Mouse (Mus musculus) splenic B cell, adult 2 months (primary cell): ENCODE data around the gene Klrb1c.
"Not testable (repeated sequence)": the region's sequence is repeated elsewhere in the genome, so short reads cannot be mapped to it uniquely, and the experiment has no call there.

Source experiments
- DNase-seq: peaks from one replicate; pipeline ENCODE4 v3.0.0-alpha.2; 2011; ENCODE audit warnings: low read depth, low spot score
- H3K27me3 ChIP-seq: 2 replicates; pipeline ENCODE4 v1.6.1; 2012; ENCODE audit warnings: mild to moderate bottlenecking, low read length, moderate library complexity, mixed read lengths; ENCODE audit not compliant: control insufficient read depth, poor library complexity, insufficient read depth, severe bottlenecking
- H3K36me3 ChIP-seq: 2 replicates; pipeline ENCODE4 v1.6.1; 2012; ENCODE audit warnings: mild to moderate bottlenecking, low read length, moderate library complexity, mixed read lengths; ENCODE audit not compliant: control insufficient read depth, poor library complexity, insufficient read depth, severe bottlenecking

Gene Klrb1c

GRCm38 (mm10) chr6:128754265-128754664 is 34.8 kb downstream of the Klrb1c start:
- DNase-seq, H3K36me3 ChIP-seq, H3K27me3 ChIP-seq: not testable (repeated sequence)

GRCm38 (mm10) chr6:128753610-128754224 is 35.3 kb downstream of the Klrb1c start:
- H3K36me3 ChIP-seq, H3K27me3 ChIP-seq: not testable (repeated sequence)
- DNase-seq: peak; percentile 77

DNA sequence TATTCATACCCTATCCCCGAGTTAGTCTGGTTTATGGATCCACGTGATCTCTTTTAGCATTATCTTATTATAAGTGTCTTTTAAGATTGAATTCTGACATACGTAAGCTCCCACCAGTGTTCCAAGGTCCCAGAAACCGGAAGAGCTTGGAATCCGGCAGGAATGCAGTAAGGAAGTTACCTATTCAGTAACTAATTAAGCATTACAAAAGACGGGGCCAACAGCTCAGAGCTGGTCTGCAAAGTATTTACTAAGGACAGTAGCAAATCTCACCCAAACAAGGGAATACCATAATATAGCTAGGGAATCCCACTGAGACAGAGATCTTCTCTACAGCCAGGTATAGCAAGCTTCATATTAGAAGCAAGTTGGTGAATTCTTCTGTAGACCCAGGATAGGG is 42.0 kb downstream of the Klrb1c start:
- not testable (repeated sequence) for DNase-seq, H3K36me3 ChIP-seq

GRCm38 (mm10) chr6:128737445-128737844 is 51.6 kb downstream of the Klrb1c start:
- no peaks in the 10 kb centered on the region for H3K36me3 ChIP-seq
- H3K27me3 ChIP-seq: no peaks in the 10 kb centered on the region; the same call in 1 of the 2 replicates
- no peak for DNase-seq

More for the DNA sequence above, 42.0 kb downstream of the Klrb1c start:
- H3K27me3 ChIP-seq: not testable (repeated sequence)

GRCm38 (mm10) chr6:128736100-128736499 is 52.9 kb downstream of the Klrb1c start:
- DNase-seq: peak; percentile 49
- no peaks in the 10 kb centered on the region for H3K36me3 ChIP-seq
- no peaks in the 10 kb centered on the region for H3K27me3 ChIP-seq

DNA sequence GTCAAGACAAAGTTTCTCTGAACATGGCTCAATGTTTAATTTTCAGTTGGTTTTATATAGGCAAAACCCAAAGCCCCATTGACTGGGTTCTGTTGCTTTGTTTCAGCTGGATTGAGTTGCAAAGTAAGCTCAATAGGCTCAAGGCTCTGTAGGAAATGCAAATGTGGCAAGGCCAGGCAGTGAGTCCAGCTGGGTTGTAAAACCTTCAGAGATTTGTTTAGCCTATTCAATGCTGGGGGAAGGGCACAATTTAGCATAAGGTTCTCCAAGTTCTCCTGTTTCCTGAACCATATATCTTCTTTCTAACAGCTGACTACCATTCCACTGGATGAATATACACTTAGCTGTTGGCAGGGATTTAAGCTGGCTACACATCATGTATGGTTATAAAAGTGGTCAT is 54.1 kb downstream of the Klrb1c start:
- H3K36me3 ChIP-seq: no peaks in the 10 kb centered on the region
- no peak for DNase-seq

DNA sequence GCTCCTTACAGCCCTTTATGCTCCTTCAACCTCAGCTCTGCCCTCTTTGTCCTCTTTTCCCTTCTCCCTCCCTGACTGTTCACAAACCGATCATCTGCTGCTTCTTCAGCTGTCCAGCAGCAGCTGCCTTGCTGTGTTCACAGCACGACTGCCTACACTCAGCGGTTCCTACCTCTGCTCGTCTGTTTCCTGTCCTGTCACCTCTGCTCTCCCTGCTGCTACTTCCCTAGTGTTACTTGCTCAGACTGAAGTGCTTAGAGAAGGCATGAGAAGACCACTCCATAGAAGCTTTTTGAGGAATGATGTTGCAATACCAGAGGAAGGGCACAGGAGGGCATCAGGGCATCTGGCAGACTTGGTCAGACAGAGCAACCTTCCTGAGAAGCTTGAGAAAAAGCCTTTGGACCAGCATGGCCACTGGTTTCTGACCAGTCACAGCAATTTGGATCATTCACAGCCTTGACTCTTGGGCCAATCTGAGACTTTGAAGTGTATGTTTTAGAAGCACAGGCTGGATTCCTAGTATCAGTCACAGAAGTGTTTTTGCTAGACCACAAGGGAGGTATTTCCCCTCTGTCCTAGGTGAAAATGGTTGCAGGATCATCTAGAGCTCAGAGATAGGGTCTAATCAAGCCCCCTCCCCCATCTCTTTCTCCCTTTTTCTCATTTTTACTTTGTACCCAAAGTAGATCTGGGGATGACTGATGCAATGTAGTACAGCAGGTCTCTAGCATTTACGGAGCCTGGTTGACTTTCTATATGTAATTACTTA is 54.9 kb downstream of the Klrb1c start:
- Histone ChIP-seq H3K27me3 (no peaks in the 10 kb centered on the region), H3K36me3 (no peaks in the 10 kb centered on the region)
- peak; percentile 42 for DNase-seq

More for the DNA sequence above, 54.1 kb downstream of the Klrb1c start:
- no peaks in the 10 kb centered on the region for H3K27me3 ChIP-seq

- Histone ChIP-seq H3K36me3 (no peaks in the 10 kb centered on the region), H3K27me3 (no peaks in the 10 kb centered on the region)
- DNase-seq: peak; percentile 48
Observed at GRCm38 (mm10) chr6:128732032-128732431, 57.0 kb downstream of the Klrb1c start.
